Mouse (Mus musculus) gonadal fat pad, adult 2 months (tissue): ENCODE data around the gene Heatr5a. TPM values are rescaled to one million over a fixed set of nuclear protein-coding genes. Genes with fewer than 3 reads are reported as not detected.

Experiments
- DNase-seq: peaks from one replicate; pipeline ENCODE4 v3.0.0-alpha.2; 2012; ENCODE audit warnings: low read depth
- polyA plus RNA-seq: library from polyadenylated mRNA; depleted of rRNA; stranded (reverse); fragments of >200 nt; gene quantifications from 2 replicates; pipeline ENCODE4 v1.2.3, GENCODE M21; 2012; rRNA removed

The Heatr5a gene
- polyA plus RNA-seq: 32.2 and 36.6 TPM in 2 replicates

GRCm38 (mm10) chr12:51971070-51971664, at the start of gene Heatr5a:
TSS of gene Heatr5a (minus strand) at chr12:51971321.
- no peak for DNase-seq

- no peak for DNase-seq
Measured at GRCm38 (mm10) chr12:52014494-52015029, 43.4 kb upstream of the Heatr5a start.

GRCm38 (mm10) chr12:52014044-52014443, 42.9 kb upstream of the Heatr5a start:
- DNase-seq: no peak

- no peak for DNase-seq
Measured at GRCm38 (mm10) chr12:52013274-52013673, 42.2 kb upstream of the Heatr5a start.

- DNase-seq: no peak
Measured at GRCm38 (mm10) chr12:52012159-52012558, 41.0 kb upstream of the Heatr5a start.

GRCm38 (mm10) chr12:52010630-52010961, 39.5 kb upstream of the Heatr5a start:
- DNase-seq: no peak

- DNase-seq: no peak
Measured at GRCm38 (mm10) chr12:52009928-52010629, 39.0 kb upstream of the Heatr5a start.

- DNase-seq: no peak
Measured at GRCm38 (mm10) chr12:52006633-52006994, 35.5 kb upstream of the Heatr5a start.

GRCm38 (mm10) chr12:52005877-52006632, 34.9 kb upstream of the Heatr5a start, which contains the start of gene Dtd2:
TSS of gene Dtd2 (minus strand) at chr12:52006501.
- no peak for DNase-seq

- no peak for DNase-seq
Measured at GRCm38 (mm10) chr12:52002746-52003145, 31.6 kb upstream of the Heatr5a start.

GRCm38 (mm10) chr12:52001544-52001943, 30.4 kb upstream of the Heatr5a start:
- no peak for DNase-seq

GRCm38 (mm10) chr12:51998366-51998932, 27.3 kb upstream of the Heatr5a start:
- DNase-seq: no peak

- no peak for DNase-seq
Measured at GRCm38 (mm10) chr12:51995738-51996536, 24.8 kb upstream of the Heatr5a start.

- DNase-seq: no peak
Measured at GRCm38 (mm10) chr12:51990629-51991028, 19.5 kb upstream of the Heatr5a start.

GRCm38 (mm10) chr12:51988536-51988935, 17.4 kb upstream of the Heatr5a start:
- no peak for DNase-seq

- no peak for DNase-seq
Measured at GRCm38 (mm10) chr12:51985826-51986225, 14.7 kb upstream of the Heatr5a start.

- no peak for DNase-seq
Measured at GRCm38 (mm10) chr12:51985163-51985748, 14.1 kb upstream of the Heatr5a start.

GRCm38 (mm10) chr12:51983625-51984024, 12.5 kb upstream of the Heatr5a start:
- no peak for DNase-seq

GRCm38 (mm10) chr12:51976531-51976930, 5.4 kb upstream of the Heatr5a start:
- no peak for DNase-seq

- no peak for DNase-seq
Measured at GRCm38 (mm10) chr12:51974381-51974780, 3.3 kb upstream of the Heatr5a start.
